Mouse (Mus musculus) lung, postnatal 0 days (tissue): Measurements from ENCODE around the gene Fggy.

ENCODE experiments used
- CTCF ChIP-seq: IDR thresholded peaks from 2 replicates; pipeline ENCODE4 v1.5.1; 2016; ENCODE audit warnings: antibody characterized with exemption, mild to moderate bottlenecking
- EP300 ChIP-seq: IDR thresholded peaks from 2 replicates; pipeline ENCODE4 v1.6.1; 2016; ENCODE audit warnings: antibody characterized with exemption, mild to moderate bottlenecking, control low read depth

DNA sequence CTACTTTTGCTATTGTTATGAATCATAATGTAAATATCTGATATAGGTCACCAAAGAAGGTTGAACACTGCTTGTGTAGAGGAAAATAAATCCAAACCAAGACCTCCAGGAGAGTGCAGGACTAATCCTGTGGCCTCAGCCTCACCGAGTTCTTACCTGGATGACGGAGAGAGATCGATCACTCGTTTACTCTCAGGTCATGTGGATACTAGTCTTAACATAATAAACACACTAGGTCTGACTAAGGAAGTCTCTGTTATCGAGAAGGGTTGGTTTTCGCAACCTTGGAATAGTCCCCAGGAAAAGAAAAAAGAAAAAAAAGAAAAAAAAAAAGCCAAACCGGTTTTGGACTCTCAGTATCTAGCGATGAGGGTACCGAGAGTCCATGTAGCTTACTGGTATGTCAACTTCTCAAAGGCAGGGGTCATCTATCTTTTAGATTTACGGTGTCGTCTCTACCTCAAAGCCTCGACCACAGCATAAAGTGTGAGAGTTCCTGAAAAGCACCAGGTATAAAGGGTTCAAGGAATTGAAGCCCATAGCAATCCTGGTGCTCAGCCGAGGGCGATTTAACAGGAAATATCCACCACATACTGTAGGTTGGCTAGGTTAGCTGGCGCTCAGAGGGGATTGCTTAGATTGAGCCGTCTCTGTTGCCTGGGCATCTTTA, 509 bp upstream of the Fggy start:
- TF ChIP-seq EP300 = no peak
- TF ChIP-seq CTCF = no peak
